Mouse (Mus musculus): ENCODE measurements around the gene Wdr63. TPM values are rescaled to one million over a fixed set of nuclear protein-coding genes. Genes with fewer than 3 reads are reported as not detected.

Gene Wdr63
- polyA plus RNA-seq (2012; ENCODE audit: insufficient read depth, insufficient read length, missing spikeins), result not detected in 2 replicates

DNA sequence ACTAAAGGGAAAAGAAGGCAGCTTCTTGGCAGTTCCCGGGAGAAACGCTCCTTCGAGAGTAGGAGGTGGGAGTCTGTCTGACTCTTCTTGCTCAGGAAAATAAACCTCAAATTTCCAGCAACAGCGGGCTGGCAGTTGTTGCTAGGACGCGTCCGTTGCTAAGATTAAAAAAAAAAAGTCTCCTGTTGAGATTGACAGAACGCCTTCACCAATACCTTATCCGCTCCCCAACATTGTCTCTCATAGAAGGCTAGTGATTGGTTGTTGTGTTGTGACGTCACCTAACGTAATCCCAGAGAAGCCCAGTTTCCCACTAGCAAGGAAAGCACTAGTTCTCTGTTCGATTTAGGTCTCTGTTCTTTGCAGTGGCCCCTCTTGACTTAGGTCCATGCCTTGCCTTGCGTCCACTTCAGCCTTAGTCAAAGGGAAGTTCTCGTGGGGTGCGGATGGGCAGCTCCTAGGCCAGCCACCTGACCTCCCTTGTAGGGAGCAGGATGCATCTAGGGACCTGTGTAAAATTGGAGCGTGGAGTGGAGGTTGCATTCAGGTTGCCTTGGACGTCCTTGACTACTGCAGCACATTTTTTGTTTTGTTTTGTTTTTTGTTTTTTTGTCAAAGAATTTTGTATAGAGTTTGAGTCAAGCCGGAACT is at the start of gene Wdr63:
Wdr63 (minus strand) TSS at position 210 of the 651 bp plus-strand sequence.
- peak within 1 kb of the TSS; percentile 43 for H3K4me3 ChIP-seq (ENCODE audit: insufficient read depth, low read depth, low read length)
- H3K27ac ChIP-seq (replicated peaks; ENCODE audit: low read depth, low read length), result no peak within 1 kb of the TSS
- no peaks in the 10 kb centered on the region for H3K4me1 ChIP-seq (ENCODE audit: control insufficient read depth, insufficient read depth, insufficient read length, low read length)

GRCm38 (mm10) chr3:146156811-146157210 is 48.9 kb upstream of the Wdr63 start:
- Histone ChIP-seq H3K4me3 (ENCODE audit: insufficient read depth, low read depth, low read length) (no peak overlapping the region), H3K4me1 (ENCODE audit: control insufficient read depth, insufficient read depth, insufficient read length, low read length) (no peaks in the 10 kb centered on the region; the same call in 1 of the 2 replicates), H3K27ac (replicated peaks; ENCODE audit: low read depth, low read length) (no peak overlapping the region)

DNA sequence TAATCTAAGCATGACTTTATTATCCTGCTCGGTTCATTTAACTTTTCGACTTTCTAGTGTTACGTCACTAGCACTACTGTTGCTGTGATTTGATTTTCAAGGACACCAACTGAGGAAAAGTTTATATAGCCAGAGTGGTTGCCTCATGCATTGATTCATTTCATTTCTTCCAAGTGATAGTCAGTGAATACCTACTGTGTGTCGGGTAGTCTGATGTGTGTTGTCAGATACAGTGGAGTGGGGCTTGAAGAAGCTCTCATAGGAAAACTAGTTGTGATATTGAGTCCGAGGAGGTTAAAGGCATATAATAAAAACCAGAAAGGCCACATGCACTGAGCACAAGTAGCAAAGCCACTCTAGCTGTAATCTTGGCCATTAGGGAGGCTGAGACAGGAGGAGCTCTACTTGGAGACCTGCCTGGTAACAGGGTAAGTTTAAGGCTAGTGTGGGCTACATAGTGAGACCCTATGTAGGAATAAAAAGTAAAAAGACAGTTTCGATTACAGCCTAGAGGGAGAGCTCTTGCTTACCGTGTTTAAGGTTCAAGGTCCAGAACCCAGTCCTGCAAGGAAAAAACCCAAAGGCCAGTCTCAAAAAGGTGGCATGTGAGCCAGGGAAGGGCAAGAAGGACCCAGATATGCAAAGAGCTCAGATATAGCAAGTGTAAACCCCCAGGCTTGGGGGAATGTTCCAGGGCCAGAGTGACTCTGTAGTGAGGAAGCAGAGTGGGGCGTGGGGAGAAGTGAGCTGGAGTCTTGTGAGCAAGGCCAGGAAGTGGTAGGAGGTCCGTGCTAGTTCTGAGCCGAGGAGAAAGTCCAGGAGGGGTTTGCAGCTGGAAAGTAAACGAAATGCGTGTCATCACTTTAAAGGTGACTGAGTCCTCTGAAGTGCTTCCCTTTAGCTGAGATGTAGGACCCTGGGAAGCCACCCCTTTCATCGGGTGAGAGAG is 48.0 kb upstream of the Wdr63 start:
- 0 out of 2 replicates have a peak overlapping the region, but pooled peaks have one; percentile 8 for H3K27ac ChIP-seq (replicated peaks; ENCODE audit: low read depth, low read length)
- no peaks in the 10 kb centered on the region; the same call in 1 of the 2 replicates for H3K4me1 ChIP-seq (ENCODE audit: control insufficient read depth, insufficient read depth, insufficient read length, low read length)
- no peak overlapping the region for H3K4me3 ChIP-seq (ENCODE audit: insufficient read depth, low read depth, low read length)

GRCm38 (mm10) chr3:146153862-146154611 is 46.1 kb upstream of the Wdr63 start:
- H3K27ac ChIP-seq (replicated peaks; ENCODE audit: low read depth, low read length), result no peak overlapping the region

DNA sequence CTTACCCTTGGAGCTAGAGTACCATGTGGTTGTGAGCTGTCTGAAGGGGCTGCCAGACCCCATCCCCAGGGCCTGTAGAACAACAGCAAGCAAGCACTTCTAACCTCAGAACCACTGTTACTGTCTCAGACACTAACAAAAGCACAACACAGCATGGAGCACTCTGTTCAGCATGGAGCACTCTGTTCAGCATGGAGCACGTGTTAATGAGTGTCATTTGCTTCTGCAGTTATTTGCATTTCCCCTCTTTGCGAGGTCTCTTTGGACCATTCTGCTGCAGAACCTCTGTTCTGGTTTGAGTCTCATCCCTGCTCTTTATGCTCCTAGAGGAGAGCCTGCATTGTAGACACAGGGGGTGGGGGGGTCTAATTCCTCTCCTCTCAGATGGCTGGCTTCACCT is 45.0 kb upstream of the Wdr63 start:
- H3K4me3 ChIP-seq (ENCODE audit: insufficient read depth, low read depth, low read length), result no peak overlapping the region
- no peaks in the 10 kb centered on the region; the same call in 1 of the 2 replicates for H3K4me1 ChIP-seq (ENCODE audit: control insufficient read depth, insufficient read depth, insufficient read length, low read length)
- H3K27ac ChIP-seq (replicated peaks; ENCODE audit: low read depth, low read length), result no peak overlapping the region

More at GRCm38 (mm10) chr3:146153862-146154611, 46.1 kb upstream of the Wdr63 start:
- Histone ChIP-seq H3K4me3 (ENCODE audit: insufficient read depth, low read depth, low read length) (no peak overlapping the region), H3K4me1 (ENCODE audit: control insufficient read depth, insufficient read depth, insufficient read length, low read length) (no peaks in the 10 kb centered on the region; the same call in 1 of the 2 replicates)

GRCm38 (mm10) chr3:146152348-146152747 is 44.4 kb upstream of the Wdr63 start:
- Histone ChIP-seq H3K4me3 (ENCODE audit: insufficient read depth, low read depth, low read length) (no peak overlapping the region), H3K4me1 (ENCODE audit: control insufficient read depth, insufficient read depth, insufficient read length, low read length) (no peaks in the 10 kb centered on the region; the same call in 1 of the 2 replicates), H3K27ac (replicated peaks; ENCODE audit: low read depth, low read length) (no peak overlapping the region)

DNA sequence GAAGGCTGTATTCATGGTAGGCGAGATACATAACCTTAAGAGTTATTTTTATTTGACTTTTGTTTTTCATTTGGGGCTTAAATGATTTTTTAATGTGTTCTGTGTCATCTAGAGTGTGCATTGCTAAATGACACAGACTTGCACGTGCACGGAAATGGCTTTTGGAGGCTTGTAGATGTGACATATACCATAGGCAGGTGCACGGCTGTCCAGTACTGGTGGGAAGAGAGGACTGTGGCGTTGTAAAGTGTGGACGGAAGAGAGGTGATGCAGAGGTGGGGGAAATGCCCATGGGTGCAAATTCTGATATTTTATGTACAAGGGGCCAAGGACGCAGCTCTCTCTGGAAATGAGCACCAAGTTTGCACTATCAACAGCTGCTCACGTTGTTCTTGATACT is 43.8 kb upstream of the Wdr63 start:
- Histone ChIP-seq H3K4me3 (ENCODE audit: insufficient read depth, low read depth, low read length) (no peak overlapping the region), H3K27ac (replicated peaks; ENCODE audit: low read depth, low read length) (no peak overlapping the region), H3K4me1 (ENCODE audit: control insufficient read depth, insufficient read depth, insufficient read length, low read length) (no peaks in the 10 kb centered on the region)

GRCm38 (mm10) chr3:146151328-146151727 is 43.4 kb upstream of the Wdr63 start:
- no peak overlapping the region for H3K27ac ChIP-seq (replicated peaks; ENCODE audit: low read depth, low read length)
- H3K4me3 ChIP-seq (ENCODE audit: insufficient read depth, low read depth, low read length), result no peak overlapping the region
- no peaks in the 10 kb centered on the region for H3K4me1 ChIP-seq (ENCODE audit: control insufficient read depth, insufficient read depth, insufficient read length, low read length)

- Histone ChIP-seq H3K4me3 (ENCODE audit: insufficient read depth, low read depth, low read length) (peak overlapping the region; percentile 58), H3K27ac (replicated peaks; ENCODE audit: low read depth, low read length) (no peak overlapping the region), H3K4me1 (ENCODE audit: control insufficient read depth, insufficient read depth, insufficient read length, low read length) (no peaks in the 10 kb centered on the region)
Observed at GRCm38 (mm10) chr3:146150560-146150959, 42.6 kb upstream of the Wdr63 start.

DNA sequence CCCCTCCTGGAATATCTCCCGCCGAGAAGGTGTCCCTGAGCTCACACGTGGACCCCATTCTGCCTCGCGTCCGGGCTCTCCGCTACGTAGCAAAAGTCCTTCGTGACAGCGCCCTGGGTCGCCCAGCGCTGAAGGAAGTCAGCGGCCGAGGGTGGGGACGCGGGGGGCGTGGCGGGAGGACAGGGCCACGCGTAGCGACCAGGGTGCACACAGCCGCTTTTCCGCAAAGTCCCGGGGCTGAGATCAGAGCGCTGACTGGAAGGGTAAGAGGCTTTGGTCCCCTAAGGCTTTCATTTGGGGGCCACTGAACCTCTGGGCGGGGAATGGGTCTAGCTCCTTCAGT is 42.1 kb upstream of the Wdr63 start:
- H3K27ac ChIP-seq (replicated peaks; ENCODE audit: low read depth, low read length), result no peak overlapping the region
- peak overlapping the region; percentile 58 for H3K4me3 ChIP-seq (ENCODE audit: insufficient read depth, low read depth, low read length)
- no peaks in the 10 kb centered on the region for H3K4me1 ChIP-seq (ENCODE audit: control insufficient read depth, insufficient read depth, insufficient read length, low read length)

DNA sequence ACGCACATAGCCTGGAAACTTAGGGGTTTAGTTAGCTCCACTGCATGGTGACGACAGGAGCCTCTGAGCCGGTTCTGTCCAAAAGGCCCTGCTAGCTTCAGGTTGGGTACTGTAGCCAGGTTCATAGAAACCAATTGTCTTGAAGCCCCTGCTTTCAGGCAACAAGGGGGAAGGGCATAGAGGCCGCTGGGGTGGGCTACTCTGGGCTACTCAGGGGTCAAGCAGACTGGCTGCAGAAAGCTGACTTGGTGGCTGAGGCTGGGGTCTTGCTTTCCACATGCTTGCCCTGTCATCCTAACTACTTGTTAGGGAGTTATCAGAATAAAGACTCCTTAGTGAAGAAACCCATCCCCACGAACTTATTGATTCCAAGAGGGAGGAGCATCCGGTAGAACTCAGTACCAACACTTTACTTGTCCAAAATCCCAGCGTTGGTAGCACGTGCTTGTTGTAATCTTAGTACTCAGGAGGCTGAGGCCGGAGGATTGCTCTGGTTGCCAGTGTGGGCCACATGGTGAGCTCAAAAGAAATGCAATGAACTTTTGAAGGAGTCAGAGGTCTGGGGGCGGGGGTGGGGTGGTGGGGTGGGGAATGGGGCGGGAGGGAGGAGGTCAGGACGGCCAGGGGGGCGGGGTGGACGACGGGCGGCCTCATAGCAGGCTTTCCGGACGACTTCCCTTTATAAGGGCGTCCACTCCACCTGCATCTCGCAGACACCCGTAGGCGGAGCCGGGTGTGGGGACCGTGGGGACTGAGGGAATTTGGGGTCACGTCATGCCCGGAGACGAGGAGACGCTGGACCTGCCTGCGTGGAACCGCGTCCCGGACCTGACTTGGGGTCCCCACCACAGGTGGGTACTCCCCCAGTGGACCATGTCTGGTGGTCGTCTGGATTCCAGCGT is 41.5 kb upstream of the Wdr63 start, which contains the start of gene Mcoln2:
Mcoln2 (plus strand) TSS at position 678 of the 902 bp plus-strand sequence.
- Histone ChIP-seq H3K27ac (replicated peaks; ENCODE audit: low read depth, low read length) (no peak within 1 kb of the TSS), H3K4me1 (ENCODE audit: control insufficient read depth, insufficient read depth, insufficient read length, low read length) (no peaks in the 10 kb centered on the region), H3K4me3 (ENCODE audit: insufficient read depth, low read depth, low read length) (peak within 1 kb of the TSS; percentile 58)

DNA sequence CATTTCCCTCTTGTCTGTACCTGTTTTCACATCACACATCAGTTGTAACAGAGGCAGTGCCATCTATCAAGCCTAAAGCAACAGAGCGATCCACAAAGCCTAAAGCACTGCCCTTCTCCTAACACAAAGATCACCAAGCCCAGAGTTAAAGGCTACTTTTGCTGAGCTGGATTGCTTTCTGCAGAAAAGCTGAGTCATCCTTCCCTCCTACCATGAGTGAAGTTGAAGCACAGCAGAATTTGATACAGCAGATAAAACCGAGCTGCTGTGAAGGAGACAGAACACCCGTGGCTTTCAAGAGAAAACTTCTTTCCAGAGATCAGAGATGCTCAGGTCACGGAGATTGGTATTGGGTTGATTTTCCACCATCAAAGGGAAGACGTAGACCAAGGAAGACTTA is 38.2 kb upstream of the Wdr63 start:
- no peak overlapping the region for H3K27ac ChIP-seq (replicated peaks; ENCODE audit: low read depth, low read length)
- H3K4me1 ChIP-seq (ENCODE audit: control insufficient read depth, insufficient read depth, insufficient read length, low read length), result no peaks in the 10 kb centered on the region

GRCm38 (mm10) chr3:146145501-146145900 is 37.6 kb upstream of the Wdr63 start:
- Histone ChIP-seq H3K4me3 (ENCODE audit: insufficient read depth, low read depth, low read length) (no peak overlapping the region), H3K27ac (replicated peaks; ENCODE audit: low read depth, low read length) (no peak overlapping the region), H3K4me1 (ENCODE audit: control insufficient read depth, insufficient read depth, insufficient read length, low read length) (no peaks in the 10 kb centered on the region)

More for the DNA sequence above, 38.2 kb upstream of the Wdr63 start:
- H3K4me3 ChIP-seq (ENCODE audit: insufficient read depth, low read depth, low read length), result no peak overlapping the region

- H3K4me3 ChIP-seq (ENCODE audit: insufficient read depth, low read depth, low read length), result no peak overlapping the region
- H3K4me1 ChIP-seq (ENCODE audit: control insufficient read depth, insufficient read depth, insufficient read length, low read length), result no peaks in the 10 kb centered on the region
- H3K27ac ChIP-seq (replicated peaks; ENCODE audit: low read depth, low read length), result no peak overlapping the region
Observed at GRCm38 (mm10) chr3:146142523-146142922, 34.6 kb upstream of the Wdr63 start.

Measured in brown adipose tissue, adult 24 weeks (tissue).